Mouse (Mus musculus): ENCODE measurements around the gene Grm8. TPM values are rescaled to one million over a fixed set of nuclear protein-coding genes. Genes with fewer than 3 reads are reported as not detected.
"Not testable (repeated sequence)": the region's sequence is repeated elsewhere in the genome, so short reads cannot be mapped to it uniquely, and the experiment has no call there.

The Grm8 gene
- polyA plus RNA-seq, 1 experiment from 2014 or later, result 0.04 TPM

DNA sequence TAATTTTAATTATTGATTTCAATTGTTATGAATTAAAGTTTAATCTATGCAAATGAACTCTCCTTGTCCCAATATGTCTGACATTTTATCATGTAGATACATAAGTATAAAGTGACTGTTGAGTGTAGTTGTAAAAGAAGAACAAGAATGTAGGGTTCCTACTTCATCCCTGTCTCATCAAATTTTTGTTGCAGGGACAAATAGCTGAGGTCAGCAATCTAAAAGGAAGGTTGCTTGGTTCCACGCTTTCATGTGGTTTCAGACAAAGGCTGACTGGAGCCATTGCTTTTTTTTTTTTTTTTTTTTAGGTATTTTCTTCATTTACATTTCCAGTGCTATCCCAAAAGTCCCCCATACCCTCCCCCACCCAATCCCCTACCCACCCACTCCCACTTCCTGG, 298.8 kb downstream of the Grm8 start:
- H3K36me3 ChIP-seq (ENCODE audit: control insufficient read depth, insufficient read depth, low read length), result no peaks in the 10 kb centered on the region
- H3K27ac ChIP-seq (ENCODE audit: low read length), result no peak overlapping the region
- ATAC-seq (ENCODE audit: low read depth), result no peak
- H3K9ac ChIP-seq (ENCODE audit: low read length), result no peak overlapping the region
- H3K9me3 ChIP-seq (ENCODE audit: control insufficient read depth, low read length), result no peaks in the 10 kb centered on the region
- H3K27me3 ChIP-seq (ENCODE audit: control insufficient read depth, insufficient read depth, low read depth, low read length), result no peaks in the 10 kb centered on the region
- no peak overlapping the region for H3K4me3 ChIP-seq (ENCODE audit: low read length)
- H3K4me2 ChIP-seq (ENCODE audit: low read depth, low read length), result no peak overlapping the region
- no peaks in the 10 kb centered on the region for H3K4me1 ChIP-seq (replicated peaks; ENCODE audit: control insufficient read depth, insufficient read depth, low read length)
- WGBS, result 94% methylated on average over 1 of the region's 1 CpGs

DNA sequence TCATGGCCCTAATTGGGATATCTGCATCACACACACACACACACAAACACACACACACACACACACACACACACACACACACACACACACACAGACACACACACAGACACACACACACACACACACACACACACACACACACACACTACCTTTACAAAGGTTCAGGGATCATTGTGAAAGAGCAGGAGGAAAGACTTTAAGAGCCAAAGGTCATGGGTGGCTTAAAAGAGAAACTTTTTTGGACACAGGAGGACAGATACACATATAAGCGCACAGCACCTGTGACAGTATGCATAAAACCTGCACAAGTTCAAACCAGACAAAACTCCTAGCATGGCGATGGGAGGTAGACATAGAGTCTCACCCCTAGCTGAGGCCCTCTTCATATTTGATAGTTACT, 315.2 kb downstream of the Grm8 start:
- not testable (repeated sequence) for H3K4me2 ChIP-seq (ENCODE audit: low read depth, low read length); H3K27me3 ChIP-seq (ENCODE audit: control insufficient read depth, insufficient read depth, low read depth, low read length); H3K36me3 ChIP-seq (ENCODE audit: control insufficient read depth, insufficient read depth, low read length); H3K9me3 ChIP-seq (ENCODE audit: control insufficient read depth, low read length); H3K4me3 ChIP-seq (ENCODE audit: low read length); H3K27ac ChIP-seq (ENCODE audit: low read length); ATAC-seq (ENCODE audit: low read depth); H3K4me1 ChIP-seq (replicated peaks; ENCODE audit: control insufficient read depth, insufficient read depth, low read length); H3K9ac ChIP-seq (ENCODE audit: low read length)
- WGBS, result 89% methylated on average over 2 of the region's 2 CpGs

DNA sequence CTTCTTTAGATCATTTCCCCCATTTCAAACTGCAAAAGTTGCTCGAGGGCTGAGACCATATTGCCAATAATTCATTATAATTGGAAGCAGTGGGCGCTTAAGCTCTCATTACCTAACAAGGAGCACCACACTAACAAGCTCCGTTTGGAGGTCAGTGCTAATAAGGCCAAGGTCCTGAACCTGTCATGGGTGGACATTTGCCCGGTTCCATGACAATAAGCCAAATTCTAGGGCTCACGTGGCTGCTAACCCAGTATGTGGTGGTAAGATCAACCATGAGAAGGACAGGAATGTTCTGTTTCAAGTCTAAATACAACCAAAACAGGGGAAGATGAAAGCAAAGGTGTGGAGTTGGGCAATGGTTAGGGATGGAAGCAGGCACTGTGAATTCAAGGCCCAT, 322.2 kb downstream of the Grm8 start:
- Histone ChIP-seq H3K4me1 (replicated peaks; ENCODE audit: control insufficient read depth, insufficient read depth, low read length) (no peaks in the 10 kb centered on the region), H3K4me3 (ENCODE audit: low read length) (no peak overlapping the region), H3K27ac (ENCODE audit: low read length) (no peak overlapping the region), H3K4me2 (ENCODE audit: low read depth, low read length) (no peak overlapping the region), H3K9me3 (ENCODE audit: control insufficient read depth, low read length) (no peaks in the 10 kb centered on the region), H3K27me3 (ENCODE audit: control insufficient read depth, insufficient read depth, low read depth, low read length) (no peaks in the 10 kb centered on the region), H3K9ac (ENCODE audit: low read length) (no peak overlapping the region), H3K36me3 (ENCODE audit: control insufficient read depth, insufficient read depth, low read length) (no peaks in the 10 kb centered on the region)
- ATAC-seq (ENCODE audit: low read depth), result no peak
- WGBS, result 79% methylated on average over 5 of the region's 5 CpGs

DNA sequence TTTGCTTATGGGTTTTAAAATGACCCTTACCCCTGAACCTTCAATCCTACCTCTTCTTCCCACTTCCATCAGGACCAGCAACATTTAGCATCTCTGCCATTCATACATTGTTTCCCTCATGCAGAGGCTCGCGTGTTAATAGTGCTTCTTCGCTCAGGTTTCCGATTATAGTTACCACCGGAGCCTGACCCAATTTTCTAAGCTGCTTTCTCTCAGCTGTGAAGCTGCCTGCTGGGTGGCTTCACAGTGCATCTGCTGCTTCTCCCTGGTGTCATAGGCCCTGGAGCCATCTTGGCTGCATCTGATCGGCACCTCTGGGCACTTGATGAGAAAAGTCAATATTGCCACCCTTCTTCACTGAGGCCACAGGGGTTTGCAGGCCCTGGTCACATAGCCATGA, 325.0 kb downstream of the Grm8 start:
- Histone ChIP-seq H3K36me3 (ENCODE audit: control insufficient read depth, insufficient read depth, low read length) (no peaks in the 10 kb centered on the region), H3K4me1 (replicated peaks; ENCODE audit: control insufficient read depth, insufficient read depth, low read length) (no peaks in the 10 kb centered on the region), H3K9ac (ENCODE audit: low read length) (no peak overlapping the region), H3K9me3 (ENCODE audit: control insufficient read depth, low read length) (no peaks in the 10 kb centered on the region), H3K4me2 (ENCODE audit: low read depth, low read length) (no peak overlapping the region), H3K4me3 (ENCODE audit: low read length) (no peak overlapping the region), H3K27ac (ENCODE audit: low read length) (no peak overlapping the region), H3K27me3 (ENCODE audit: control insufficient read depth, insufficient read depth, low read depth, low read length) (no peaks in the 10 kb centered on the region)
- no peak for ATAC-seq (ENCODE audit: low read depth)
- WGBS, result 56% methylated on average over 6 of the region's 6 CpGs

DNA sequence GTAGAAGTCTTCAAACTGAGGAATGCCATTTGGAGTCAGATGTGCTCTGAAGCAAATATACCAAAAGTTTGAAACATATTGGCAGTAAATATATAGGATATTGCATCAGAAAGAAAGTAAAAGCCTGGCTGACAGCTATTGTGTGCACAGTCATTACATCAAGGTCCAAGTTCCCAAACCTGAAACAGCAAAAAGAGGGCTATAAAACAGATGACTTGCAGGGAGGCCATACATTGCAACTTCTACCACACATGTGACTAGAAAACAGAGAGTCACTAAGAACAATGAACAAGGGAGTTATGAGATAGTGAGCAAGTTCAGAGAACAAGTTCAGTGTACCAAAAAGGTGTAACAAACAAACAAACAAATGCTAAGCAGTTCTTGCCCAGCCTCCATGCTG, 328.2 kb downstream of the Grm8 start:
- ATAC-seq (ENCODE audit: low read depth), result no peak
- H3K27ac ChIP-seq (ENCODE audit: low read length), result no peak overlapping the region
- H3K4me2 ChIP-seq (ENCODE audit: low read depth, low read length), result no peak overlapping the region
- H3K4me3 ChIP-seq (ENCODE audit: low read length), result no peak overlapping the region
- no peaks in the 10 kb centered on the region for H3K27me3 ChIP-seq (ENCODE audit: control insufficient read depth, insufficient read depth, low read depth, low read length)
- H3K4me1 ChIP-seq (replicated peaks; ENCODE audit: control insufficient read depth, insufficient read depth, low read length), result no peaks in the 10 kb centered on the region
- H3K9me3 ChIP-seq (ENCODE audit: control insufficient read depth, low read length), result no peaks in the 10 kb centered on the region
- H3K9ac ChIP-seq (ENCODE audit: low read length), result no peak overlapping the region
- H3K36me3 ChIP-seq (ENCODE audit: control insufficient read depth, insufficient read depth, low read length), result no peaks in the 10 kb centered on the region

DNA sequence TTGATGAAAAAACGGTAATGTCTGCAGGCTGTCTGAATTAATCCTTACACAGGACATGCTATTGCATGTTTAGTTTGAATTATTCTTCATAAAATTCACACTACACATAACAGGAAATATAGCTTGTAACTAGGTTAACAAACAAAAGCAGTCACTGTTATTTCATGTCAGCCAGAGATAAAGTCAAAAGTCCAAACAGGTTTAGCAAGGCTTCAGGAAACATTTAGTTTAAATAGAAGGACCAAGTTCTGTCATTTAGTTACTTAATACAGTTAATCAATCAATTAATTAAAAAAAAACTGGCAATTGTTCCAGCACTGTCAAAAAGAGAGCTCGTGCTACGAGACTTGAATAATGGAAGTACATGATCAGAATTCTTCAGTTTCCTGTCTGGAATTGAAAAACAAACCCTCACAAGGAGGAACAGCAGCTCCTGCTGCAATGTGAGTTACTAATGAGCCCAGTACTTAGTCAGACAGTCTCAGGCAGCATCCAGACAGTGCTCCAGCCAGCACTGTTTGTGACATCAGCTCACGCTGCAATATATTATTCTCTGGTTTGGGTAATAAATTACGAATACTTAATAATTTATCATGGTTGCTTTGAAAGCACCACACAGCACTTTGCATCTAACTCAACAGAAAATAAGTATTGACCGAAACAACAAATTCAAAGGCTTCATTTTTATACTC, 334.0 kb downstream of the Grm8 start:
- no peak for ATAC-seq (ENCODE audit: low read depth)
- WGBS, result 63% methylated on average over 6 of the region's 6 CpGs

DNA sequence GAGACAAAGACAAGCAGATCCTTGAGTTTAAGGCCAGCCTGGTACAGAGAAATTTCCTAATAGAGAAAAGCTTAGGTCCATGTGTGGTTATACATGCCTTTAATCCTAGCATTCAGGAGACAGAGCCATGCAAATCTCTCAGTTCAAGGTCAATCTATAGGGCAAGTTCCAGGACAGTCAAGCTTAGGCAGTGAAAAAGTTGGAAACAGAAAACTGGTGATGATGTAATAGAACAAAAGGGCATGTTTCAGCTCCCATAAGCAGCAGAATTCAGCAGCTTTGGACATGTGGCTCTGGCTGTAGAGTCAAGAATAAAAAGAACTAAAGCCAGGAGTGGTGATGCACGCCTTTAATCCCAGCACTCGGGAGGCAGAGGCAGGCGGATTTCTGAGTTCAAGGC, 336.2 kb downstream of the Grm8 start:
- Histone ChIP-seq H3K9ac (ENCODE audit: low read length) (no peak overlapping the region), H3K27me3 (ENCODE audit: control insufficient read depth, insufficient read depth, low read depth, low read length) (no peaks in the 10 kb centered on the region), H3K27ac (ENCODE audit: low read length) (no peak overlapping the region), H3K4me2 (ENCODE audit: low read depth, low read length) (no peak overlapping the region), H3K36me3 (ENCODE audit: control insufficient read depth, insufficient read depth, low read length) (no peaks in the 10 kb centered on the region), H3K9me3 (ENCODE audit: control insufficient read depth, low read length) (no peaks in the 10 kb centered on the region), H3K4me3 (ENCODE audit: low read length) (no peak overlapping the region), H3K4me1 (replicated peaks; ENCODE audit: control insufficient read depth, insufficient read depth, low read length) (no peaks in the 10 kb centered on the region)
- 95% methylated on average over 3 of the region's 3 CpGs for WGBS
- ATAC-seq (ENCODE audit: low read depth), result no peak

More for the DNA sequence above, 334.0 kb downstream of the Grm8 start:
- Histone ChIP-seq H3K4me1 (replicated peaks; ENCODE audit: control insufficient read depth, insufficient read depth, low read length) (no peaks in the 10 kb centered on the region), H3K36me3 (ENCODE audit: control insufficient read depth, insufficient read depth, low read length) (no peaks in the 10 kb centered on the region), H3K9ac (ENCODE audit: low read length) (no peak overlapping the region), H3K9me3 (ENCODE audit: control insufficient read depth, low read length) (no peaks in the 10 kb centered on the region), H3K27me3 (ENCODE audit: control insufficient read depth, insufficient read depth, low read depth, low read length) (no peaks in the 10 kb centered on the region), H3K4me3 (ENCODE audit: low read length) (no peak overlapping the region), H3K27ac (ENCODE audit: low read length) (no peak overlapping the region), H3K4me2 (ENCODE audit: low read depth, low read length) (no peak overlapping the region)

DNA sequence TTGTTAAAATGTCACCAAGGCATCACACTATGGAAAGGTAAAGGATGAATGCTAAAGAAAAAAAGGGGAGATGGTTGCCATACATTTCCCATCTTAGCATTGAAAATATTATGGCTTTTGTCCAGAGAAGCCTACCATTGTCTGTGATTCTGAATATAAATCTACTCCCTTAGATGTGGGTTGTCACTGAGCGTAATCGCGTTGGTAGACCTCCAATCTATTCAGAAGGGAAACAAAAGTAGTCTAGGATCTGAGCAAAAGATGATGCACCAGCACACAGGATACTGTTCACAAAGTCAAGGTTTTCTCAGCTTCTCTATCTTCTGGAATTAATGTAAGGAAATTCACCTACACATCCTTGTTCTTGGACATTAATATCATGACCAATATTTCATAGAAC, 345.4 kb downstream of the Grm8 start:
- Histone ChIP-seq H3K9me3 (ENCODE audit: control insufficient read depth, low read length) (no peaks in the 10 kb centered on the region; the same call in 1 of the 2 replicates), H3K27ac (ENCODE audit: low read length) (no peak overlapping the region), H3K9ac (ENCODE audit: low read length) (no peak overlapping the region), H3K4me2 (ENCODE audit: low read depth, low read length) (no peak overlapping the region), H3K36me3 (ENCODE audit: control insufficient read depth, insufficient read depth, low read length) (no peaks in the 10 kb centered on the region), H3K27me3 (ENCODE audit: control insufficient read depth, insufficient read depth, low read depth, low read length) (no peaks in the 10 kb centered on the region), H3K4me1 (replicated peaks; ENCODE audit: control insufficient read depth, insufficient read depth, low read length) (no peaks in the 10 kb centered on the region), H3K4me3 (ENCODE audit: low read length) (no peak overlapping the region)
- ATAC-seq (ENCODE audit: low read depth), result no peak
- WGBS, result 93% methylated on average over 3 of the region's 3 CpGs

DNA sequence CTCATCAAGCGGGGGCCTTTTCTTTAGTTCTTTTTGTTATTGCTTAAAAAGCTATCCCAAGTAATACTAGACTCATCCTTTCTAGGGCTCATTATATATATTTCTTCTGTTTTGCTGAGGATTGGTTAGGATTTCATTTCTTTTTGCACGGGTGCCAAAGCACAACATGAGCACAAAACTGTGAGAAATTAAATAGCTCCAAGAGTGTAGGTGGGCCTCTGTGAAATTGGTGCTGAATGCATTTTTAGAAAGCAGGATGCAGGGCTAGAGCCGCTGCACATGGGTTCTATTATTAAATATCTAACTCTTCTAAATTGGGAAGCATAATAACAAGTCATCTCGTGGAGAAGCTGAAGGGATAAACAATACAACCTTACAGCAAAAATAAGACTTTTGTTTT, 345.8 kb downstream of the Grm8 start:
- no peaks in the 10 kb centered on the region for H3K27me3 ChIP-seq (ENCODE audit: control insufficient read depth, insufficient read depth, low read depth, low read length)
- no peak for ATAC-seq (ENCODE audit: low read depth)
- H3K27ac ChIP-seq (ENCODE audit: low read length), result no peak overlapping the region

DNA sequence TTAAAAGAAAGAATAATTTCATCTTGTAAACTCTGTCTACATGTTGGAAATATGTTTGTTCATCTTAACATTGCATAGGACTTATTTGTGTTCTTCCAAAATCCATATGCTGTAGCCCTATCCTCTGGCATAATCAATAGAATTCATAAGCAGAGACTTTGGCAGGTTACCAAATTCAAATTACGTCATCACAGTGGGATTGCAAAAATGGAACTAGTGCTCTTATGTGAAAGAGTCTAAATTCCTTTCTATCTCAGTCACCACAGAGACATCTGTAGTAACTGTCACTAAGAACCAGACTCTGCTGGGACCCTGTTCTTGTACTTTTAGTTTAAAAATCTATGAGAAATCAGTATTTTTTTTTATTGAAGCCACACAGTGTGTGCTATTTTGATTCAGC, 352.7 kb downstream of the Grm8 start:
- Histone ChIP-seq H3K9me3 (ENCODE audit: control insufficient read depth, low read length) (no peaks in the 10 kb centered on the region), H3K4me1 (replicated peaks; ENCODE audit: control insufficient read depth, insufficient read depth, low read length) (no peaks in the 10 kb centered on the region), H3K4me2 (ENCODE audit: low read depth, low read length) (no peak overlapping the region), H3K27me3 (ENCODE audit: control insufficient read depth, insufficient read depth, low read depth, low read length) (no peaks in the 10 kb centered on the region), H3K4me3 (ENCODE audit: low read length) (no peak overlapping the region), H3K36me3 (ENCODE audit: control insufficient read depth, insufficient read depth, low read length) (no peaks in the 10 kb centered on the region), H3K27ac (ENCODE audit: low read length) (no peak overlapping the region), H3K9ac (ENCODE audit: low read length) (no peak overlapping the region)
- ATAC-seq (ENCODE audit: low read depth), result no peak
- 54% methylated on average over 1 of the region's 1 CpGs for WGBS

More for the DNA sequence above, 345.8 kb downstream of the Grm8 start:
- Histone ChIP-seq H3K9me3 (ENCODE audit: control insufficient read depth, low read length) (no peaks in the 10 kb centered on the region; the same call in 1 of the 2 replicates), H3K4me1 (replicated peaks; ENCODE audit: control insufficient read depth, insufficient read depth, low read length) (no peaks in the 10 kb centered on the region), H3K4me2 (ENCODE audit: low read depth, low read length) (no peak overlapping the region), H3K36me3 (ENCODE audit: control insufficient read depth, insufficient read depth, low read length) (no peaks in the 10 kb centered on the region), H3K9ac (ENCODE audit: low read length) (no peak overlapping the region), H3K4me3 (ENCODE audit: low read length) (no peak overlapping the region)
- 76% methylated on average over 4 of the region's 4 CpGs for WGBS
